Mouse (Mus musculus) hindbrain, embryonic 15.5 days (tissue): ENCODE data around the gene Axdnd1. TPM values are rescaled to one million over a fixed set of nuclear protein-coding genes. Genes with fewer than 3 reads are reported as not detected.

Experiments
- ATAC-seq: fragments of 200-750 bp; cut with Nextera tagmentation; 2 replicates; pipeline ENCODE4 v1.8.0; 2017; ENCODE audit warnings: low read depth, moderate number of reproducible peaks, moderate TSS enrichment; ENCODE audit not compliant: low FRiP score
- H3K27ac ChIP-seq: fragments of 300-500 bp; sonication (generic); replicated peaks from 2 replicates; pipeline ENCODE4 v1.5.1; 2015; ENCODE audit warnings: mild to moderate bottlenecking, inconsistent platforms
- H3K27me3 ChIP-seq: fragments of 300-500 bp; sonication (generic); 2 replicates; pipeline ENCODE4 v1.6.1; 2015; ENCODE audit warnings: control low read depth, inconsistent platforms
- H3K36me3 ChIP-seq: fragments of 300-500 bp; sonication (generic); 2 replicates; pipeline ENCODE4 v1.6.1; 2015; ENCODE audit warnings: control low read depth, inconsistent platforms
- H3K4me1 ChIP-seq: fragments of 300-500 bp; sonication (generic); replicated peaks from 2 replicates; pipeline ENCODE4 v1.6.1; 2015; ENCODE audit warnings: control low read depth, inconsistent platforms
- H3K4me2 ChIP-seq: fragments of 300-500 bp; sonication (generic); 2 replicates; pipeline ENCODE4 v1.6.1; 2015; ENCODE audit warnings: moderate library complexity, mild to moderate bottlenecking, inconsistent platforms
- H3K4me3 ChIP-seq: fragments of 300-500 bp; sonication (generic); 2 replicates; pipeline ENCODE4 v1.5.1; 2015; ENCODE audit warnings: mild to moderate bottlenecking, inconsistent platforms
- H3K9ac ChIP-seq: fragments of 300-500 bp; sonication (generic); 2 replicates; pipeline ENCODE4 v1.6.1; 2015; ENCODE audit warnings: inconsistent platforms
- H3K9me3 ChIP-seq: fragments of 300-500 bp; sonication (generic); 2 replicates; pipeline ENCODE4 v1.6.1; 2016; ENCODE audit warnings: control low read depth, inconsistent platforms
- WGBS: fragments of 180-500 bp; shearing (Covaris S2); methylation state at CpG from one replicate; pipeline ENCODE4 v1.1.7; 2015; 5-methylcytosine and 5-hydroxymethylcytosine counted together
- polyA plus RNA-seq: library from polyadenylated mRNA; unstranded; fragments of >200 nt; fragmentation: Nextera tagmentation; extraction: Ambion mirVana; gene quantifications from 2 replicates; pipeline ENCODE4 v1.2.1, GENCODE M21; 2015

The Axdnd1 gene
- polyA plus RNA-seq, 1 experiment from 2014 or later = 0.31 TPM

DNA sequence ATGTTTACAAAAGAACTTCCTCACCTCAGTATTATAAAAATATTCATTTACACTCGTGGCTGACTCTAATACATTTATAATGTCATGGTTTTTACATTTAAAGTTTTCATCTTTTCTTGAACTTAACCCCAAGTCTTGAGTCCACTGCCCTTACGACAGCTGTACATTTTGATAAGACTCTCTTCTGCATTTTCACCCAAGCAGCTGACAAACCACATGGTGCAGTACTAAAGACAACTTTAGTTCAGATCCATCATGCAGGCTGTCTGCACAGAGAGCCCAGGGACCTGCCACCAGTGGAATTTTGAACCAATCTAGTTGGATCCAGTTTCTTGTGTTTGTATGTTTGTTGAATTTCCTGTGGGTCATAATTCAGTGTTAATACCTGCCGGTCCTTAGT, 34.1 kb downstream of the Axdnd1 start:
- no peaks in the 10 kb centered on the region for H3K9me3 ChIP-seq
- H3K9ac ChIP-seq = no peak overlapping the region
- no peaks in the 10 kb centered on the region for H3K36me3 ChIP-seq
- no peaks in the 10 kb centered on the region for H3K27me3 ChIP-seq
- ATAC-seq = no peak
- 72% methylated on average over 3 of the region's 3 CpGs for WGBS
- H3K4me3 ChIP-seq = no peak overlapping the region
- no peaks in the 10 kb centered on the region for H3K4me1 ChIP-seq
- no peak overlapping the region for H3K4me2 ChIP-seq
- H3K27ac ChIP-seq = no peak overlapping the region

DNA sequence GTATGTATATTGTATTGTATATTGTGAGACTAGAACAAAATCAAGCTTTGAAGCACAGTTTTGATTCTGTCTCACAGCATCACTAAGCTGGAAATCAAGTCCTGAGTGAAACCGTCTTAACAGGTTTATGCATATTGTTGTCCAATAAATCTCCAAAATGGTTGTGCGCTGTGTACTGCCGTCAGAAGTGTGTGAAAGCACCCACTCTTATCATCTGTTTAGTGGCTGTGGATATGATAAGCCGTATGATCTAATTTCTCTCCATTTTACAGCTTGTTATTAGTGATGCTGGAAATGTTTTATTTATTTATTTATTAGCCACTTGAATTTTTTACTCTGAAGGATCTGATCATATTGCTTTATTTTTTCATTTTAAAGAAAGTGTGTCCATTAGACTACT, 34.7 kb downstream of the Axdnd1 start:
- no peaks in the 10 kb centered on the region for H3K27me3 ChIP-seq
- no peak overlapping the region for H3K9ac ChIP-seq
- no peaks in the 10 kb centered on the region for H3K9me3 ChIP-seq
- H3K27ac ChIP-seq = no peak overlapping the region
- no peaks in the 10 kb centered on the region for H3K4me1 ChIP-seq
- no peak overlapping the region for H3K4me2 ChIP-seq
- WGBS = 96% methylated on average over 4 of the region's 4 CpGs
- no peak for ATAC-seq
- no peak overlapping the region for H3K4me3 ChIP-seq
- H3K36me3 ChIP-seq = no peaks in the 10 kb centered on the region

DNA sequence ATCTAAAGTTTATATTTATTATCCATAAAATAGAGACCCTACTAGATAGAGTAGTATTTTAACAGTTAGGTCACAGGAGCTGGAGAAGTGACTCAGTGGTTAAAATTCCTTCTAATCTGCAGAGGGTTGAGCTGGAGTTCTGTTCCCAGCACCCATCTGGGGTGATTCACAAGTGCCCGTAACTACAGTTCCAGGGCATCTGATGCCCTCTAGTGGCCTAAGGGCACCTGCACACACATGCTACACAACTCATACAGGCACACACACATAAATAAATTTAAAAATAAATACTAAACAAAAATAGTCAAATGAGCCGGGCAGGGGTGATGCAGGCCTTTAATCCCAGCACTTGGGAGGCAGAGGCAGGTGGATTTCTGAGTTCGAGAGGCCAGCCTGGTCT, 39.7 kb downstream of the Axdnd1 start:
- Histone ChIP-seq H3K27ac (no peak overlapping the region), H3K9ac (no peak overlapping the region), H3K27me3 (no peaks in the 10 kb centered on the region), H3K4me3 (no peak overlapping the region), H3K9me3 (no peaks in the 10 kb centered on the region), H3K36me3 (no peaks in the 10 kb centered on the region), H3K4me1 (no peaks in the 10 kb centered on the region), H3K4me2 (no peak overlapping the region)
- 95% methylated on average over 3 of the region's 3 CpGs for WGBS
- no peak for ATAC-seq

DNA sequence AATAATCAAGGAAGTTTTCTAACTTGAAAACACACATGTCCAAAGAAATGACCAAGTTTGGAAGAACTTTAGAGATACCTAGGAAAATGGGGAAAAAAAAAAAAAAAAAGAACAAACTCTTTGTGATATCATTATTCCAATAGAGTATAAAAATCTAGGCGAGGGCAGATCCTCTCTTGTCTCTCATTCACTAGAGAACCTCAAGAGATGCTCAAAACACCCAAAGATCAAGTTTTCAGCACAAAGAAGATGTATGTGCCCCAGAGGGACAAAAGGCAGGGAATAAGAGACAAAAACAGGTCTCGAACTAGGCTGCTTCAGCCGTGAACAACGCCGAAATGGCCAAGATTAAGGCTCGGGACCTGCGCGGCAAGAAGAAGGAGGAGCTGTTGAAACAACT, 55.2 kb downstream of the Axdnd1 start, which contains the start of gene Gm2000:
Gm2000 (plus strand) TSS at position 301 of the 400 bp plus-strand sequence.
- no peak within 1 kb of the TSS for H3K4me3 ChIP-seq
- H3K9ac ChIP-seq = no peak within 1 kb of the TSS
- no peak within 1 kb of the TSS for H3K4me2 ChIP-seq
- ATAC-seq = no peak
- 92% methylated on average over 8 of the region's 8 CpGs for WGBS
- H3K4me1 ChIP-seq = no peaks in the 10 kb centered on the region
- H3K9me3 ChIP-seq = 0 out of 2 replicates have a peak, but pooled peaks cover 4% of the 10 kb centered on the region
- H3K27ac ChIP-seq = no peak within 1 kb of the TSS
- H3K36me3 ChIP-seq = no peaks in the 10 kb centered on the region
- H3K27me3 ChIP-seq = no peaks in the 10 kb centered on the region

DNA sequence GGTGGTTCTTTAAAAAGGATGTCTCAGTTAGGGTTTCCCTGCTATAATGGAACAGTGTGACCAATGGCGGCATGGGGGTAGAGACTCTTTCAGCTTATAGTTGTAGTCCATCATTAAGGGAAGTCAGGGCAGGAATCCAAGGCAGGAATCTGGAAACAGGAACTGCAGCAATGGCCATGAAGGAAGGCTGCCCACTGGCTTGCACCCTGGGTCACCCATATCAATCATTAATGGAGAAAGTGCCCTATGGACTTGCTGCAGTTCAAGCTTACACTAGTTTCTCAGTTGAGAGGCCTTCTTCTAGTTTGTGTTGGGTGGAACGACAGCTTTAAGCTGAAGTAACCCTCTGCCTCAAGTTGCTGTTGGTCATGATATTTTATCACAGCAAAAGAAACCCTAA, 68.5 kb downstream of the Axdnd1 start:
- H3K36me3 ChIP-seq = no peaks in the 10 kb centered on the region

DNA sequence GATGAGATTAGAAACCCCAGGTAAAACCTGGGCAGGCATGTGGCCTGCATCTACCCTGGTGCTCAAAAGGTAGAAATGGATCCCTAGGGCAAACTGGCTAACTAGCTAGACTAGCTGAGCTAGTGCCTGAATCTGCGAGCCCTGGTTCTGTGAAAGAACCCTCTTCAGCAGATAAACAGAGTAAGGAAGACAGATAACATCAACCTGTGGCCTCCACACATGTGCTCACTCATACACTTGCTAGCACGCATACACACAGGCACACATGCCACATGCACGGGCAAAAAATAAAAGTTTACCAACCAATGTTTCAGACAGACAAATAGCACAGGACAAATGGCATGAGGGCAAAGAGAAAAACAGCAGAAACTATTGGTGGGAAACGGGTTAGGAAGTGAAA, 70.5 kb downstream of the Axdnd1 start:
- no peaks in the 10 kb centered on the region for H3K36me3 ChIP-seq
- WGBS = 88% methylated on average over 4 of the region's 4 CpGs
- ATAC-seq = no peak

More for the DNA sequence above, 68.5 kb downstream of the Axdnd1 start:
- H3K9me3 ChIP-seq = no peaks in the 10 kb centered on the region
- no peak for ATAC-seq
- H3K4me1 ChIP-seq = no peaks in the 10 kb centered on the region
- H3K9ac ChIP-seq = no peak overlapping the region
- H3K27ac ChIP-seq = no peak overlapping the region
- H3K4me3 ChIP-seq = no peak overlapping the region
- no peaks in the 10 kb centered on the region for H3K27me3 ChIP-seq
- no peak overlapping the region for H3K4me2 ChIP-seq
- 94% methylated on average over 2 of the region's 2 CpGs for WGBS

DNA sequence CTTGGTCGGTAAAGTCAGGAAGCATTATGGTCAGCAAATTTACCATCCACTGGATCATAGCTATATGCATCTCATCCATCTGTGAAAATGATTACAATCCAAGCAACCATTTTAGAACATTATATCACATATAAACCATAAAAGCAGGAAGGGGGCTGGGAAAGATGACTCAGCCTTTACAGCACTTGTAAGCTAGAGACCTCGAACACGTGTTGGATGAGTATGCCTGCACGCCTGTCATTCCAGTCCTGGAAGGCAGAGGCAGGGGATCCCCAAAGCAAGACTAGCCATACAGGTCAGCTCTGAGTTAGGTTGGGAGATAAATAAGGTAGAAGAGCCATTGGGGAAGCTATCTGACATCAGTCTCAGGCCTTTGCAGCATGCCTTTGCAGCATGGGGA, 71.9 kb downstream of the Axdnd1 start:
- Histone ChIP-seq H3K27ac (no peak overlapping the region), H3K36me3 (no peaks in the 10 kb centered on the region), H3K4me2 (no peak overlapping the region), H3K27me3 (no peaks in the 10 kb centered on the region), H3K9ac (no peak overlapping the region), H3K4me3 (no peak overlapping the region), H3K9me3 (no peaks in the 10 kb centered on the region), H3K4me1 (no peaks in the 10 kb centered on the region)
- 80% methylated on average over 4 of the region's 4 CpGs for WGBS
- no peak for ATAC-seq

More for the DNA sequence above, 70.5 kb downstream of the Axdnd1 start:
- Histone ChIP-seq H3K27me3 (no peaks in the 10 kb centered on the region), H3K4me1 (no peaks in the 10 kb centered on the region), H3K9me3 (no peaks in the 10 kb centered on the region), H3K9ac (no peak overlapping the region), H3K4me2 (no peak overlapping the region), H3K4me3 (no peak overlapping the region), H3K27ac (no peak overlapping the region)

DNA sequence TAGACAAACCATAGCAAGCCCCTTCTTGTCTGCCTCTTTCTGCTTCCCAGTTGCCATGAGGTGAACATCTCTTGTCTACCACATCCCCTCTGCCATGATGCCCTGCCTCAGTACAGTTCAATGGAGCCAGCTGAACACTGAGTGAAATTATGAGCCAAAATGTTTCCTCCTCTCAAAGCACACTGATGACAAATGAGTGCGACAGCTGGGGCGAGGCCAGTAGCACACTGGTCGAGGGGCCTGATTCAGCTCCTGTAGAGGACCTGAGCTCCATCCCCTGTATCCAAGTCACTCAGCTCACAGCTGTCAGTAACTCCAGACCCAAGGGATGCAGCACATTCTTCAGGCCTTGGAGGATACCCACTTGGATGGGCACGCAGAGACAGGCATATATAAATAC, 75.3 kb downstream of the Axdnd1 start:
- H3K36me3 ChIP-seq = no peaks in the 10 kb centered on the region
- no peak overlapping the region for H3K4me2 ChIP-seq
- WGBS = 90% methylated on average over 4 of the region's 4 CpGs
- no peaks in the 10 kb centered on the region for H3K27me3 ChIP-seq
- no peaks in the 10 kb centered on the region for H3K4me1 ChIP-seq
- no peak for ATAC-seq
- H3K27ac ChIP-seq = no peak overlapping the region
- no peak overlapping the region for H3K4me3 ChIP-seq
- H3K9ac ChIP-seq = no peak overlapping the region
- H3K9me3 ChIP-seq = no peaks in the 10 kb centered on the region

DNA sequence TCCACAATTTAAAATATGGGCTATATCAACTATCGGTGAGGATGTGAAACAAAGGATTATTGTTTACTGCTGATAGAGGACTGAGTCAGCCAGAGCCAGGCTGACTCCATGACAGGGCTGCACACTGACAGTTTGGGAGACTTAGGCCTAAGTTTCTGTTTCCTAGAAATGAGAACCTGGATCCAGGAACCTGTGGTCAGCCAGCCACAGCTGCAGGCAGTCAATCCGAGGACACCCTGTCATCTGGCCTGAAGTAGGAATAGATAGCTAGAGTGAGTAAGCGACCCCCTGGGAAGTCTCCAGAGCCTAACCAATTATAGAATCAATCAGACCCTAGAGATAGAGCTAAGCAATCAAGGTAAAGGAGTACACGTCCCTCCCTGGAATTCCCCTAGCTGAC, 76.5 kb downstream of the Axdnd1 start:
- H3K4me1 ChIP-seq = no peaks in the 10 kb centered on the region

DNA sequence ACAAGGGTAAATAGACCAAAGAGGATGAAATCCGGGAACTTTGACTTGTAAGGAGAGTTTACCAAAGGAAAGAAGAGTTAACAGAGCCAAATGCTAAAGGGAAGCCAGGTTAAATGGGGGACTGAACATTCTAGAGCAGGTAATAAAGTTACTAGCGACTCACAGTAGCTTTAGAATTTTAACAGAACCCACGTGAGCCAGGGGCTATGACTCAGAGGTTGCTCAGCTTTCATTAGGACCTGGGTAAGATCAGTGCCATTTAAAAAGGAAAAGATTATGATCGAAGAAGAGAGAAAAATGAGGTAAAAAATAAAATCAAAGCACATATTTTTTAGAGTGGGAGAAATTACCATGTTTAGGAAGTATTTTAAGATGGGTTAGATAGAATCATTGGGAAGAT, 80.1 kb downstream of the Axdnd1 start:
- ATAC-seq = no peak
- no peaks in the 10 kb centered on the region for H3K27me3 ChIP-seq
- 88% methylated on average over 4 of the region's 4 CpGs for WGBS
- no peak overlapping the region for H3K27ac ChIP-seq
- no peak overlapping the region for H3K9ac ChIP-seq
- no peak overlapping the region for H3K4me3 ChIP-seq
- no peaks in the 10 kb centered on the region for H3K9me3 ChIP-seq
- no peaks in the 10 kb centered on the region for H3K4me1 ChIP-seq
- H3K36me3 ChIP-seq = no peaks in the 10 kb centered on the region
- no peak overlapping the region for H3K4me2 ChIP-seq

More for the DNA sequence above, 76.5 kb downstream of the Axdnd1 start:
- no peak overlapping the region for H3K27ac ChIP-seq
- H3K9me3 ChIP-seq = no peaks in the 10 kb centered on the region
- H3K4me3 ChIP-seq = no peak overlapping the region
- H3K36me3 ChIP-seq = no peaks in the 10 kb centered on the region
- 75% methylated on average over 4 of the region's 4 CpGs for WGBS
- no peak for ATAC-seq
- no peak overlapping the region for H3K4me2 ChIP-seq
- no peaks in the 10 kb centered on the region for H3K27me3 ChIP-seq
- no peak overlapping the region for H3K9ac ChIP-seq

DNA sequence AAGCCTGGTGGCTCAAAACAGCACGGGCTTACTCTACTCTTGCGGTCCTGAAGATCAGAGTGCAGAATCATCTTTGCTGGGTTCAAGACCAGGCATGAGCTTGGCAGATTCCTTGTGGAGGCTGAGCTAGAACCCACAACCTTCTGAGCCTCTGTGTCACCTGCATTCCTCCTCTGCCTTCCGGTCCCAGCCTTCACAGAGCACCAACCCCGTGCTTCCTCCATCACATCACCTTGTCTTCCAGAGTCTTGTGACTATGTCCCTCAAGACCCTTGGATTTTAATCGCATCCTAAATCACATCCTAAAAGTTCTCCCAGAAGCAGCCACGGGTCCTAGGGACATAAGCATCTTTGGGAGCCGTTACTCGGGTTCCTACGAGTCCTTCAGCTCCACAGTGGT, 97.8 kb downstream of the Axdnd1 start:
- H3K36me3 ChIP-seq = no peaks in the 10 kb centered on the region
- ATAC-seq = no peak
- H3K9me3 ChIP-seq = no peaks in the 10 kb centered on the region
- H3K27me3 ChIP-seq = no peaks in the 10 kb centered on the region
- H3K9ac ChIP-seq = no peak overlapping the region
- H3K27ac ChIP-seq = no peak overlapping the region
- 92% methylated on average over 9 of the region's 9 CpGs for WGBS
- H3K4me1 ChIP-seq = no peaks in the 10 kb centered on the region
- H3K4me2 ChIP-seq = no peak overlapping the region
- H3K4me3 ChIP-seq = no peak overlapping the region

DNA sequence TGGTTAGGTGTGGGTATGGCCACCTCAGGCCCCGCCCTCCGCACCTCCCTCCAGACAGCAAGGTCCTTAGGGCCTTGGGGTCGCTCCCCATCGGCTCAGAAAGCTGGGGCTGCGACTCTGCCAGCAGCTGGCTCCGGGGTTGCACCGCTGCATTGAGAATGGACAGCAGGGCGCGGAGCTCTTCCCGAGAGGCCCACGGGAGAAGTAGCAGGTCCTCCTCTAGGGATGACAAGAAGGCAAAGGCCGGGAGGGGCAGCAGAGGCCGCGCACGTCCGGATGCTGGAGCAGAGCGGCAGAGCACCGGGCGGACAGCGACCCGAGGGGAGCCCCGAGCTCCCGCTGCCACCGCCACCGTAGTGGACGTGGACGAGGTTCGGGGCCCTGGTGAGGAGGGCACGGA, 110.3 kb downstream of the Axdnd1 start, which contains the start of gene Nphs2:
Nphs2 (plus strand) TSS at position 98 of the 400 bp plus-strand sequence.
- peaks cover 6% of the 10 kb centered on the region for H3K4me1 ChIP-seq
- no peaks in the 10 kb centered on the region for H3K9me3 ChIP-seq
- 2% methylated on average over 29 of the region's 29 CpGs for WGBS
- H3K27me3 ChIP-seq = peaks cover 28% of the 10 kb centered on the region
- H3K9ac ChIP-seq = no peak within 1 kb of the TSS
- H3K27ac ChIP-seq = no peak within 1 kb of the TSS
- ATAC-seq = no peak
- H3K4me3 ChIP-seq = peak within 1 kb of the TSS; percentile 25
- peak within 1 kb of the TSS; percentile 48 for H3K4me2 ChIP-seq
- no peaks in the 10 kb centered on the region for H3K36me3 ChIP-seq

DNA sequence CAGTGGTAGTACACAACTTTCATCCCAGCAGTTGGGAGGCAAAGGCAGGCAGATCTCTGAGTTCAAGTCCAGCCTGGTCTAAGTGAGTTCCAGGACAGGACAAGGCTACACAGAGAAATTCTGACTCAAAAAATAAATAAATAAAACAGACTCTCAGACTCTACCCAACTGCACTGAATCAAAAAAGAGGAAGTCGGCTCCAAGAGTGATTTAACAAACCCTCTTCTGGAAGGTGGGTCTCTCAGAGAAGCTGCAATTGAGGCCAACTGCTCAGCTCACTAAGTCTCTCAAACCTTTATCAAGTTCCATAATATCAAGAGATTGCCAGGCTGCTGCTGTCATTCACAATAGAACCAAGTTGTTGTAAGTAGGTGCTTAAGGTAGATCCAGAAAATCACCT, 112.4 kb downstream of the Axdnd1 start:
- H3K4me3 ChIP-seq = no peak overlapping the region
- no peak overlapping the region for H3K9ac ChIP-seq
- H3K27ac ChIP-seq = no peak overlapping the region
- H3K36me3 ChIP-seq = no peaks in the 10 kb centered on the region
- H3K4me2 ChIP-seq = no peak overlapping the region
- H3K9me3 ChIP-seq = no peaks in the 10 kb centered on the region
- no peak for ATAC-seq
- H3K27me3 ChIP-seq = peaks cover 46% of the 10 kb centered on the region
- 73% methylated on average over 1 of the region's 1 CpGs for WGBS
- H3K4me1 ChIP-seq = peaks cover 10% of the 10 kb centered on the region
